Mouse (Mus musculus) cerebellum, adult 11 months (tissue): ENCODE results near the gene Decr2.
A peak's percentile ranks its signal among the peaks of the same experiment; 100 is the strongest.
"Not testable (repeated sequence)": the region's sequence is repeated elsewhere in the genome, so short reads cannot be mapped to it uniquely, and the experiment has no call there.

Experiments
- DNase-seq: peaks from one replicate; pipeline ENCODE4 v3.0.0; 2022

The Decr2 gene

DNA sequence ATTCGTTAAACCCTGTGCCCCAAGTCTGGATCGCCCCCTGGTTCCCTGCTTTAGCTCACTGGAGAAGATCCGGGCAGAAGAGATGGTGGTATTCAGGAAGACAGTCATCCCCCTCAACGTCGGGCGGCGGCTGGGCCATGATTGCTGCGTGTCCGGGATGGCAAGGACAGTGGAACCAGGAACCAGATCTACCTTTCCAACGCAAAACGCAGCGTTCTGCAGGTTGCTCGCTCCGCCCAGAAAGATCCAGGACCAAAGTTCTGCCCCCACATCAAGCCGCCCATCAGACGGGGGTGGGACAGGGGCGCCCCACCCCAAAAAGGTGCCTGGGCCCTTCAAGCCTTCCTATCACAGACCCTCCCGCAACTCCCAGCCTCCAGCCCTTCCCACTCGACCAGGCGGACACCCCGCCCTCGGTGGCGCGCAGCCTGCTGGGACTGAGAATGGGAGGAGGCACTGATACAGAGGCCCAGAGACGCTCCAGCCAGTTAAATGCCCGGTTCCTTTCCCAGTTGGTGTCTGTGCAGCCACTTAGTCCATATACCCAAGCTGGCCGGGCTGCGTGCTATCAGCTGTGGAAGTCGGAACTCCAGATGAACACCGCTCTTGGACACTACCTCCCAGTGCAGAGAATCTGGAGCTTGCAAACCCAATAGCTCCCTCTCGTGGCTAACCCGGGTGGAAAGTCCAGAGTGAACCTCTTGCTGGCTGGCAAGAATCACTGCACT, at the start of gene Decr2:
Gene Decr2, minus strand, starts transcription at position 433 of the 728 bp plus-strand sequence.
- DNase-seq: peak; percentile 85

DNA sequence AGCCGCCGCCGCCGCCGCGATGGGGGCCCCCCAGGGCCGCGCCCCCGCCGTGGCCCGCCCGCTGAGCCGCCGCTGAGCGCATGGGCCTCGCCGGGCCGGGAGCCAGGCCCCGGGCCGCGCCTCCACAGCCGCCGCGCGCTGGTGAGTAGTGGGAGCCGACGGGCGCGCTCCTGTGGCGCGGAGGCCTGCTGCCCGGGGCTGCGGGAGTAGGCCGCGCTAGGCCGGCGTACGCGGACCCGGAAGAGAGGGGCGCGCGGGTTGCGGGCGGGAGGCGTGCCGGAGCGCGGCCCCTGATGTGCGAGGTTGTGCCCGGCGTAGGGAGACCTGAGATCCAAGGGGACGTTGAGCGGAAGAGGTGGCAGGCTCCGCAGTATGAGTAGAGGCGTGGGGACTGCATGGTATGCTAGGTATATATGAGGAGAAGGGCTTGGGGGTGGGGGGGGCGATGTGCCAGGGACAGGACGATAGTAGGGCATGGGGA, 48.8 kb upstream of the Decr2 start:
- no peak for DNase-seq

DNA sequence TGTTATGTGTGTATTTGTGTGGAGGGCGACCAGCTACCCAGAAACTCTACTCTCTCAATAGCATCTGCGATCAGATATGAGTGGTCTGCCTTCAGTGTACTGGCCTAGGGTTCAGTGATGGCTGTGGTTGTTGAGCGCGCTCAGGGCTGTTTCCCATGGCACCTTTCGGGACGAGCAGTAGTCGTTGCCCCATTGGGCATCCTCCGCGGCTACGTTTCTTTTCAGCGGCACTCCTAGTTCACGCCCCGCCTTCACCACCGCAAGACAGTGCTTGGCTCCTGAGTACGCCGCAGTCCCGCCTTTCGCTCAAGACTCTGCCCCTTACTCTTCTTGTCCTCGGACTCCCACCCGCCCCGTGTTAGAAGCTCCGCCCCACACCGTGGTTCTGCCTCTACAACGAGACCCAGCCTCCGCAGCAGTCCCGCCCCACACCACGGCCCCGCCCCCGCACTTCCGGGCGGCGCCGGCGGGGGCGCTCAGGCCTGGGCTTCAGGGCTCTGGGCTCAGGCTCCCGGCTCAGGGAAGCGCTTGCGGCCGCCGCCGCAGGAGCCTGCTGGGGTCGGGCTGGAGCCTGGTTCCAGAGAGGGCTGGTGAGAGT, 48.2 kb upstream of the Decr2 start, which contains the start of gene Axin1:
Gene Axin1, plus strand, starts transcription at position 450 of the 598 bp plus-strand sequence.
- DNase-seq: peak; percentile 92

DNA sequence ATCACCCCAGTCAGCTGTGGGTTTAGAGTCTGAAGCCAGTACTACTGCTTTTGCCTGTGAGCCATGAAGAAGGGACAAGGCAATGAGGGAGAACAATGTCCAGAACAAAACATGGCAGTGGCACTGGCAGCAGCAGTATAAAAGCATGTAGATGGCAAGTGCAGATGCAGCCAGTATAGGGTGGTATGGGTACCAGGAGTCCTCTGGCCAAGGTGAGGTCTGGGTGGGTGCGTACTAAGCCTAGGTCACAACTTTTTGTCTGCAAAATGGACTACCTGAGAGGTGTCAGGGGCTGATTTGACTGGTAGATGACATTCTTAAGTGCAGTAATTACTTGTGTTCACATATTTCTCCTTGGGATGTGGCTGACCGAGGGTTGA, 47.6 kb upstream of the Decr2 start:
- no peak for DNase-seq

DNA sequence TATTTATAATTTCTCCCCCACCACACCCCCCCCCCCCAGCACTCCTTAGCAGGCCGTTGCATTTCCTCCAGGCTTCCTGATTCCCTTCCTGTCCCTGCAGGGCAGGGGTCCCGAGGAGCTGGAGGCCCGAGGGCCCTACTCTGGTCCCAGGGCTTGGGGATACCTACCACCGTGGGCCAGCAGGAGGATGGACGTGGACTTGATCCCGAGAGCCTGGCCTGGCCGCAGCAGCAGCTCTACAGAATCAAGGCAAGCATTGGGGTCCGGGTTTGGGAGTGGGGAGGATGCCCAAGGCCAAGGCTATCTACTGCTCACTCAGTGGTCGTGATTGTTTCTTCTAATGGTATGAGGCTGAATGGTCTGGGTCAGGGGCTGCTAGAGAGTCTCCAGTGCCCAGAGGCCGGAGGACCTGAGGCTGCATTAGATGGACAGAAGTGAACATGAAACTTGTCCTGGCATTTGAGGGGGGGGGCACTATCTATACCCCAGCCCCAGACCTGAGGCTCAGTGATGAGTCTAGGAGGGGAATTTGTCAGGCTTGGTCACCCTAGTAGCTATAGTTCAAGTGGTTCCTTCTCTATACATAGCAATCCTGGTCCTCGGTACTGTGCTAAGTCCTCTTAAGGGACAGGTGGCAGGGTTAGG, 47.1 kb upstream of the Decr2 start:
- no peak for DNase-seq

DNA sequence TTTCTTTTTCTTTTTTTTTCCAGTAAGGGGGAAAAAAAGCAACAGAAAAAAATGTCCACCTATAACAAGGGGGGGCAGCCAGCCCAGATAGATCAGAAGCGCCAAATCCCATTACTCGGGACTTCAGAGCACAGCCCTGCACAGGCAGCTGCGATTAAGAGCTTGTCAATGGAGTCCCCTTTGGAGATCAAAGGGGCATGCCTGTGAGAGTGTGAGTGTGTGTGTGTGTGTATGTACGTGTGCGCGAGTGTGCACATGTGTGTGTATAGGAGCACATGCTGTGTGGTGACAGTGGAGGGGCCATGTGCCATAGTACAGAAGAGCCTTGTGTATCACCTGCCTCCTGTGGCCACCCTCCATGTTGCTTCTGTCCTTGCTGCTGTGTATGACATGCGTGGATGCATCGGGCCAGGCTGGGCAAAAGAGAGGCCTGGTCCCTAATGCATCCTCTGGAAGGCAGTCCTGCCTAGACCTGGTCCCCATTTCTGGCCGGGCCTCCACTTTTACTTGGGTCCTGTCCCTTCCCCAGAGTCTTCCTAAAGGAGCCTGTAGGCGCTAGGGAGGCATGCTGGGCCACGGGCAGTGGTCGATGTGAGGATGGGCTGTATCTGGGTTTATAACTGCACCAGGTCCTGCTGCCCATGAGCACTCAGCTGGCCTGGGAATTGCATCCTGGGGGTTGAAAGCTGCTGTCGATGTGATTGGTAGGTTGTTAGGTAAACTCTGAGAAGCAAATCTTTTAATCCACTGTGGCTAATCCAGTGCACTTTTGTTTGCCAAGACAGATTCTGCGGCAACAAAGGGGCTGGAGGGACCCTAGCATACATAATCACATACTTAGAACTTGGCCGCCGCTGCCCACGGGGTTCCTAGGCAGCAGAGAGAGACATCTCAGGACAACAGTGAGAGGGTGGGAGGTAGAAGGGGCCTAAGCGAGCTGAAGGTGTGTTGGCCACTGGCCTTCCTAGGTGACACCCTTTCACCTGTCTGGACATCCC, 42.0 kb upstream of the Decr2 start:
- DNase-seq: no peak

DNA sequence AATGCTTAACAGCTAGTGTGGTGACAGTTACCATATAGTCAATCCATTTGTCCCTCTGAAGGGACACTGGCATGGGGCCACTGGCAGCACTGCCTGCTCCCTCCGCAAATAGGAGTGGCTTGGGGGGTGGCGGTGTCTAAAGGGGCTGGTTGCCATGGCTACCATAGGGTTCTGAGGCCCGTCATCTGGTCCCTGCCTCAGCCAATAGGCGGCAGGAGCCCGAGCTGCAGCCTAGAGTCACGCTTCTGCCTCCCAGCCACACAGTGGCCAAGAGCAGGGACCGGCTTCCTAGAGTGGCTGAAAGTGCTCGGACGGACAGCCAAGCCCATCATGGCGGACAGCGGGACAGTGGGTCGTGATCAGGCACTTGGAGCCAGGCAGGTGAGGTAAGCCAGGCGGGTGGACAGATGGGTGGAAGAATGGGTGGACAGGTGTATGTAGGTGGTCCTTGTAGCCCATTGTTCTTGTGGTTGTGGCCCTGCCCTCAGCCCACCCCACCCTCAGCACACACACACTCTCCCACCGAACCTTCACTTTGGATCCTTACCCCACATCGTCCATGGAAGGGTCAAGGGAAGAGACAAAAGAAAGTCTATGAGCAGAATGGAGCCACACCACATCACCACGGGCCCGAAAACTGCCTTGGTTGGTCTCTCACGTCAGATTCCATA, 41.1 kb upstream of the Decr2 start:
- no peak for DNase-seq

DNA sequence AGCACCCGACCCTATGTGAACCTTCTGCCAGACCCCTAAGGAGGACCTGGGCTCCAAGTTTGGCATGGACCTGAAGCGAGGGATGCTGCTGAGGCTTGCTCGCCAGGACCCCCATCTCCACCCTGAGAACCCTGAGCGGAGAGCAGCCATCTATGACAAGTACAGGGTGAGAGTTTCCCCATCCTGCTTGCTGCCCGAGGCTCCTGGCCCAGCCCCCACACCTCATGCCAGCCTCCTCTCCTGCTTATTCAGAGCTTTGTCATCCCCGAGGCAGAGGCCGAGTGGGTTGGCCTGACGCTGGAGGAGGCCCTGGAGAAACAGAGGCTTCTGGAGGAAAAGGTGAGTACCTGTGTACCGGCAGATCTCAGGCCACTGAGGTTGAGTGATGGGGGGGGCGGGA, 35.1 kb upstream of the Decr2 start:
- DNase-seq: no peak

DNA sequence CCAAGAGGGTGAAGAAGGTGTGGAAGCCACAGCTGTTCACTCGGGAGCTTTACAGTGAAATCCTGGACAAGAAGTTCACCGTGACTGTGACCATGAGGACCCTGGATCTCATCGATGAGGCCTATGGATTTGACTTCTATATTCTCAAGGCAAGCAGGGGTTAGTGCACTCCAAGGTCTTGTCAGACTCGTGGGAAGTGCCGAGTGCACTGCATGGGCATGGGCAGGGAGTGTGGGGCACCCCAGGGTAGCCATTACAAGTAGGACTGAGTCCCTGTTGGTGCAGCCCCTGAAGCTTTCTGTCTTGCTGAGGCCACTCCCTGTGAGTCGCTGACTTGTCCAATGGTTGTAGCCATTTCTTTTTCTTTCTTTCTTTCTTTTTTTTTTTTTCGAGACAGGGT, 34.4 kb upstream of the Decr2 start:
- DNase-seq: no peak

DNA sequence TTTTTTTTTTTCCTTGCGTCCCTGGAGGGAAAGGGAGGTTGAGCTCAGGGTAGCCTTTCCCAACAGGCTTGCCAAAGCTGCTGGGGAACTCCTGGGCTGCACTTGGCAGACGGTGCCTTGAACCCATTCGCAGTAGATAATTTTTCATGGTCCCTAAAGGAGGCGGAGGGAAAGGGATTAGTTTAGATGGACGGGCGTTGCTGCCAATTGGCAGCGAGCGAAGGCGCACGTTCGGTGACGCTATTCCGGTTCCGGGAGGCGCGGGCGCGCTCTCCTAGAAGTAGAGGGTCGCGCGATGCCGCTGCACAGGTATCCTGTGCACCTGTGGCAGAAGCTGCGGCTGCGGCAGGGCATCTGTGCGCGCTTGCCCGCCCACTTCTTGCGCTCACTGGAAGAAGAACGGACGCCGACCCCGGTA, 33.1 kb upstream of the Decr2 start, which contains the start of gene Mrpl28:
Gene Mrpl28, plus strand, starts transcription at position 234 of the 418 bp plus-strand sequence.
- DNase-seq: peak; percentile 89

DNA sequence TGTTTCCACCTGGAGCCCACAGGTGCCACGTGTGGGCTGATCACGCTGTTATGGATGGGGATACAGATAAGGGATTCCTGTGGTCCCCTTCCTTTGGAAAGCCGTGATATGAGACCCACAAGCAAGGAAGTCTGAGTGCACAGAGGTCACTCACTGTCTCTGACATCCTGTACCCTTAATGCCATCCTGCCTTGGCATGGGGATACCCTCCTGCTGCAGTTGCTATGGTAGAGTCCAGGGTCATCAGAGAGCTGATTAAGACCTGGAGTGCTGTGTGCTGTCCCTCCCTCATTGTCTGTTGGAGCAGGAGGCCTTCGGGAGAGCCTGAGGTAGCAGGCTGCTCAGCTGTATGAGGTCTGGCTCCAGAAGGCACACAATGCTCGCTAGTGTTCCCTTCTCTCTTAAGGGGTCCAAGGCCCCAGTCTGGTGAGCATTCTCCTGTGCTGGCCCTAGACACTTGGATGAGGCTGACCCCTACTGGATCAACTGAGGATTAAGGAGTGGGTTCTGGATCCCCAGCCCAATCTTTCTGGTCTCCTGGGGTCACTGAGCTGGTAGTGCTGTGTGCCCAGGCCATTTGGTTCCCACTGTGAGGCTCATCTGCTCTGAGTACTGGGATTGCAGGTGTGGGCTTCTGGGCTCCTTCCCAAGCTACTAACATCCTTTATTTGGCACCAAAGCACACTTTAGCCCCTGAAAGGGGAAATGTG, 32.4 kb upstream of the Decr2 start:
- no peak for DNase-seq

DNA sequence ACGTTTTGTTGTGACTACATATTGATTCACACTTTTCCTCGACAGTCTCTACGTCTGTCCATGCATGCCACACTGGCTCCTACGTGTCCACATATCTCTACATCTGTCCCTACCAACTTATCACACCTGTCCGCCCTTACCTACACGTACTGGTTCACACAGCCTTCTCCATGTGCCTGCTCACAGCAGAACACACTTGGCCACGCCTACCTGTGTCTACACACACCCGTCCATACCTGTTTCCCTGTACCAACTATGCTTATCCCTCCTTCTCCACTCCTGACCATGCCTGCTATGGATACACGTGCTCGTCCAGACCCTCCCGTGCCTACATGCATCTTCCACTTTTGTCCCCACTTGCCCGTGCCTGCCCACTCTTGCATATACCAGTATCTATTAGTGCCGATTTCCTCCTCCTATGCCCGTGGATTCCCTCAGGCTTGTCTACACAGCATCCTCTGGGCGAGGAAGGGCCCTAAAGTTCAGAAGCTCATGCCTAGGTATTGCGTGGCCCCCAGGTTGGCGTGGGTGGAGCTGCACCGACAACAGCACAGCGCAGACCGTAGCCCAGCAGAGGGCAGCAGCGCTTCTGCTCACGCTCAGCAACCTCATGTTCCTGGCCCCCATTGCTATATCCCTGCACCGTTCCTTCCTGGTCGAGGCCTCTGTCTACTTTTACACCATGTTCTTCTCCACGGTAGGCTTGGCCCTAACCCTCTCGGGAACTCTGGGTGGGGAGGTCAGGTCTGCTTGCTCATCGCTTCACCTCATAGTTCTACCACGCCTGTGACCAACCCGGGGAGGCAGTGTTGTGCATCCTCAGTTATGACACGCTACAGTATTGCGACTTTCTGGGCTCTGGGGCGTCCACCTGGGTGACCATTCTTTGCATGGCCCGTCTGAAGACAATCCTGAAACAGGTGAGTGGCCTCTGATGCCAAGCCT, 29.9 kb upstream of the Decr2 start:
- DNase-seq: no peak

DNA sequence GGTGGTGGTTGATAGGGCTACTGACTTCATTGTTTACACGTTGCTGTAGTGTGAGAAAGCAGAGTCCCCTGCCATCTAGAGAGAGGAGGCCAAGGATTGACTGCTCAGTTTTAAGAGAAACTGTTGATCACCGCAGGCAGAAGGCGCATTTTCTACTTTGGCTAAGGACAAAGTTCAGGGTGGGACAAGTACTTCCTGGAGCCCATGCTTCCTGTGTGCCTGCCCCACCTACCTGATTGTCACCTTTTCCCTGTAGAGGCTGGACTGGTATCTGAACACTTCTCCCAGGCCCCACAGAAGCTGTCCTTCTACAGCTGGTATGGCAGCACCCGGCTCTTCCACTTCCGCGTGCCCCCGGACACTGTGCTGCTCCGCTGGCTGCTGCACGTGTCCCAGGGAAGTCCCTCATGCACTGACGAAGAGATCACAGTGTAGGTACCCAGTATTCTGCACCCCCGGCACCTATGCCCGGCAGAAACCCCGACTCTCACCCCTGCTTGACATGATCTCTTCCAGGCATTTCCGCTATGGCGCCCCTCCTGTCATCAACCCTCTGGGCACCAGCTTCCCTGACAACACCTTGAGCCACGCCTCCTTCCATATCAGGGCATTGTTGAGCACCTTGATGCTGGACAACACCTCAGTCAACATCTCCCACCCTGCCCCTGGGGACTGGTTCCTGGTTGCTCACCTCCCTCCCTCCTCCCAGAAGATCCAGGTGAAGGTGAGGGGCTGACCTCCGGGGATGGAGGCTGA, 26.5 kb upstream of the Decr2 start:
- DNase-seq: no peak

DNA sequence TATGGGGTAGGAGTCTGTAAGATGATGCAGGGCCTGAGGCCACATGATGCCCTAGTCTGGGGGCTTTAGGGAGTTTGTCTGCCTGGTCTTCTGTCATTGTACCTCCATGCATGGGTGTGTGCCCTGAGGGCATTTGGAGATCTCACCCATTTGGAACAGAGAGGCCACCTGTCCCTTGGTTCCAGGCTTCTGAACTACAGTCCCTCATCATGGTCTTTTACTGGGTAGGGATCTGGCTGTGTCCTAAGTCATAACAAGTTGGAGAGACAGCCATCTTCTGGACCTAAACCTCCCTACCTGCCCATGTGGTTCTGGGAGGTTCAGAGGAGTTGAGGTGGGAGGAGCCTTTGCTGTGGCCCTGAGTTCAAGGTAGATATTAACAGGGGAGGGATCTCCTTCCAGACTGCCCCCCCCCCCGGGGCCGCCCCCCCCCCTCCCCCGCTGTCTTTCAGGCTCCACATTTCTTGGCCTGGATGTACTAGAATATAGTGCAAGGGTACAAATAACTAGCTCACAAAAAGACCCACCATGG, 25.9 kb upstream of the Decr2 start:
- DNase-seq: no peak

DNA sequence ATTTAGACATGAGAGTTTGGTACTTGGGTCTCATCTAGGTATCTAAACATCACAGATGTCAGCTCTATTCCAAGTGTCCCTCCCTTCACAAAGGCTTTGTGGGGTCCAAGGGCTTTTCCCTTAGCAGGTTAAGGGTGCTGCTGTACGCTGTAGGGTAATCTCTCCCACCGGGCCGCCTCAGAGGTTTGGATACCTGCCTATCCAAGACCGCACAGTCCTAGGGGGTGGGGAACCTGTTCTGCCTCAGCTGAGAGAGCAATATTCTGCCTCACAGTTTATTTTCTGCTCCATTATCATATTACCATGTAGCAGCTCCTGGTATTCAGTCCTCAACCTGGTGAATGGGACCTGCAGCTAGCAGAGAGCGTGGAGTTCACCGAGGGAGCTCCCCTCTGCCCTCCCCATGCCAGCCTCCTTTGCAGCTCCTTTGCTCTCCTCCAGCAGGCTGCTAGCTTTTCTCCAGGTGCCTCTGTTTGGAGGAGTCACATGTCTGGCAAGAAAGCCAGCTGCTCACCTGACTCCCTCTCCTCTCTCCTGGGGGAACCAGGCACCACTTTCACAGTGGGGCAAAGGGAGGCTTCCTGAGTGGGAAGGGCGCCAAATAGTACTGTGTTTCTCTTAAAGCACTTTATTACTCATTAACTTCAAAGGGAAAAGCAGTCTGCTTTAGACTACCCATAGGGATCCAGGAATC, 25.2 kb upstream of the Decr2 start:
- DNase-seq: no peak

DNA sequence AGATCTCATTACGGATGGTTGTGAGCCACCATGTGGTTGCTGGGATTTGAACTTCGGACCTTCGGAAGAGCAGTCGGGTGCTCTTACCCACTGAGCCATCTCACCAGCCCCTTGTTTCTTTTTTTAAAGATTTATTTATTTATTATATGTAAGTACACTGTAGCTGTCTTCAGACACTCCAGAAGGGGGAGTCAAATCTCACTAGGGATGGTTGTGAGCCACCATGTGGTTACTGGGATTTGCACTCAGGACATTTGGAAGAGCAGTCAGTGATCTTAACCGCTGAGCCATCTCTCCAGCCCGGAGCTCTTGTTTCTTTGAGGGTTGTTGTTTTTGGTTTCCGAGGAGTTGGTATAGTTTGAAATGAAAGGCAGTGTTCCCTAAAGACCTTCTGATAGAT, 24.3 kb upstream of the Decr2 start:
- DNase-seq: not testable (repeated sequence)

DNA sequence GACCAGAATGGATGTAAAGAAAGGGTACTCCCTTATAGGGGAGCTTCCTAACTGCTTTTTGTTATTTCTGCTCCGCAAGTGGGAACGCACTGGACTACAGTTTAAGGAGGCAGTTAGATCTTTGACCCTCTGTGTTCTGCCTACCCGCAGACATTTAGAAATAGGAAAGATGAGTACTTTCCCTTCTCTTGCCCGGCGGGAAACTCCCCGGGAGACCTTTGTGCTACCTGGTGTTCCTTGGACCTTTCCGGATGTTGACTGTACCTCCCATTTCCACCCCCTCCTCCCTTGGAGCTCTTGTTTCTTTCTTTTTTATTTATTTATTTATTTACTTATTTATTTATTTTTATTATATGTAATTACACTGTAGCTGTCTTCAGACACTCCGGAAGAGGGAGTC, 23.9 kb upstream of the Decr2 start:
- no peak for DNase-seq

DNA sequence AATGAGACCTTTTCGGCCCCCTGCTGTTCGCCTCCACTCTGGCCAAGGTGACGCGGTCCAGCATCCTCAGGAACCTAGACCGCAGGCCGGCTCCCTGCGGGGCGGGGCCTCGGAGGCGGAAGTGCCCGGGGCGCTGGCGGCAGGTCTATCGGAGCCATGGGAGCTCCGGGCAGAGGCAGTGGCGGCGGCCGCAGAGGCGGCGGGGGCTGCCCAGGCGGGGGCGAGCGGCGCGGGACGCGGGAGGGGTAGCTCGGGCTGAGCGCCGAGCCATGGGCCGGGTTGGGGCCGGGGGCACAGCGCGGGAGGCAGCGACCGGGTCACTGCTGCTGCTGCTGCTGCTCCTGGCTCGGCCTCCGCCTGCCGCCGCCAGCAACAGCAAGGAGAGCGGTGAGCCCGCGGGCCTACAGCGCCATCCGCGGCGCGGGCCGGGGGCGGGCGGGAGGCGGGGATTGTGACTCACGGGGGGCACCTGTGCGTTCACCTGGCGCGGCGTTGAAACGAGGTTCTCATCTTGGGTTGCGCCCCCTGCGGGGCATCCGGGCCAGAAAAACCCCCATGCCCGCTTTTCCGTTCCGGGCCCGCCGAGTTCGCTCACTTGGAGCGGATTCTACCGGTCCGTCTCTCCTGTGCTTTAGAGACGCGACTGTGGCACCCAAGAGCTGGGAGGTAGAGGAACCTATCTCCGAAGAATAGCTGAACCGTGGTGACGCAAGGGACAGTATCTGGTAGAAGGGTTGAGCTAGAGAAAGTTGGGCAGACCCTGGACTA, 23.2 kb upstream of the Decr2 start, which contains the start of gene Tmem8:
Gene Tmem8, plus strand, starts transcription at position 119 of the 768 bp plus-strand sequence.
- peak; percentile 79 for DNase-seq
